Mouse (Mus musculus): ENCODE data around the gene Ifih1. TPM values are rescaled to one million over a fixed set of nuclear protein-coding genes. Genes with fewer than 3 reads are reported as not detected.

Gene Ifih1
- total and polyA plus RNA-seq, 3 experiments, result 7.0 to 27.5 (median 20.8) TPM

DNA sequence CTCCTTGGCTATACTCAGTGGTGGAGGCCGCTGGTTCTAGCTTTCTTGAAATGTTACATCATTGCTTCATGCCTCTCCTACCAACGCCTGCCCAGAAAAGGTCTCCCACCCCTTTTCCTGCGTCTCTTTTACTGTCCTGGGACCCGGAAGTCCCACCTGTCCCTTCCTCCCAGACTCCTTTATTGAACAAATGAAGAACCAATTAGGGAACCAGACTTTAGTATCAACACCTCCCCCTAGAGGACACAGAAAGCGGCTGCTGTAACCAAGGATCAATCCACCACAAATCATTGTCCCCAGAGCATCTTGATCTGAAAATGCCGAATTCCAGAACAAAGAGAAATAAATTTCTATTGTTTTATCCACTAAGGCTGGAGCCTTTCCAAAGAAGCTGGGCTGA, 14.5 kb upstream of the Ifih1 start:
- no peak for DNase-seq (ENCODE audit: low spot score)
- ATAC-seq (ENCODE audit: extremely low read depth, insufficient number of reproducible peaks, low FRiP score, poor library complexity, severe bottlenecking), result no peak
- H3K36me3 ChIP-seq (replicated peaks), result no peaks in the 10 kb centered on the region
- no peak overlapping the region for H3K4me3 ChIP-seq (ENCODE audit: low read depth, low read length)
- H3K9me3 ChIP-seq (replicated peaks), result no peaks in the 10 kb centered on the region
- H3K27me3 ChIP-seq (ENCODE audit: insufficient read depth, low read length), result peaks cover 2% of the 10 kb centered on the region; the same call in 1 of the 2 replicates
- no peak for TF ChIP-seq CTCF (IDR thresholded peaks at IDR 0.05; ENCODE audit: low read depth, low read length)
- no peak for TF ChIP-seq POLR2AphosphoS5 (IDR thresholded peaks at IDR 0.05; ENCODE audit: insufficient replicate concordance, low read depth, low read length)
- TF ChIP-seq TAL1 (conservative IDR thresholded peaks at IDR 0.05; ENCODE audit: low read depth, low read length), result no peak
- TF ChIP-seq GATA1 (IDR thresholded peaks at IDR 0.05; ENCODE audit: borderline replicate concordance, low read length), result no peak
- no peak for TF ChIP-seq GATA2 (IDR thresholded peaks at IDR 0.05; ENCODE audit: borderline replicate concordance, low read depth, low read length)
- H3K4me1 ChIP-seq (ENCODE audit: insufficient read depth, low read depth, low read length), result peaks cover 17% of the 10 kb centered on the region

DNA sequence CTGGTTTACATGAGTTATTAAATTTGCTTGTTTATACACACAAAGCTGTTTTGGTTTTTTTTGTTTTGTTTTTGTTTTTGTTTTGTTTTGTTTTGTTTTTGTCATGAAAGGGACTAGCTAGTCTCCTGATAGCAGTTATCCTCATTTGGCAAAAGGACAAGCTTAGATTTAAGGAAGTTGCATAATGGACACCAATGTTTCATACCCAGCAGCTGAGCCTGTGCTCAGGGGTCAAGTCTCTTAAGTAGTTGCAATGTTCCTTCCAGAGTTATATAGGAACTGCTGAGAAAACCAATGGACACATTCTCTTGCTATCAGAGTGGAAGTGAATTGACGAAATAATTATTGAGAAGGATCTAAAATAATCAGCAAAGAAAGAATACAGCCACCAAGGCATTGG, 10.0 kb upstream of the Ifih1 start:
- no peak for ATAC-seq (ENCODE audit: extremely low read depth, insufficient number of reproducible peaks, low FRiP score, poor library complexity, severe bottlenecking)

DNA sequence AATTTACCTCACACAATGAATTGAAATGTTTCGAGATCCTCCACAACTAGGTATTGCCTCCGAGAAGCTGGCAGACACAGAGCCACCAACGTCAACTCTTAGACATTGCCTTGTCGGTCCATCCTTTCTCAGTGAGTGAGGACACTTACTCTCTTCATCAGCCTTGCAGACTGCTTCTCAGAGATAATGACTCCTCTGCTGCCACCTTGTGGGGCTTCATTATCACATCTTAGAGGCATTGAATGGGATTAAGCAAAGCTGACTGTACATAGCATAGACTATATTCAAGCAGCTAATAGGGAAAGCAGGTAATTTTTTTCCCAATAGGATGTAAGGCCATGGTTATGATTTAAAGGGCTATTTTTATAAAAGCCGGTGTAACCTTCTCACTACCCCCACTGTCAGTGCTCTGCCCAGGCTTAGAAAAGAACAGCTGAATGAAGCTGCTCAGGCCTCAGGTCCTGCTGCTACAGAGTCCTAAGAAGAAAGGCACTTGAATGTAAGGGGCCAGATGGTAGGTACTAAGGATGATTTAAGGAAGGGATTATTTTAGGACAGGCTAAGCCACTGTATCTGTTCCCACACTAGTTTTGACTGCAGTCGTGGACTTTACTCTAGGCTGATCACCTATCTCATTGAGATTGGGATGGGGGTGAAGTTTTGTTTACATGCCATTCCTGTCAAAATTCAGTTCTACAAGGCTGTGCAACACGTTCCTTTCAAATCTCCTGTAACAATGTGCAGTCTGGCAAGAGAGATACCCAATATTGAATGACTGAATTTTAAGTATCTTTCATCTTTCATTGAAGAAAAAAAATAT, 8.7 kb upstream of the Ifih1 start:
- DNase-seq (ENCODE audit: low spot score) (peak; percentile 26), ATAC-seq (ENCODE audit: extremely low read depth, insufficient number of reproducible peaks, low FRiP score, poor library complexity, severe bottlenecking) (peak; percentile 92)
- Histone ChIP-seq H3K27me3 (ENCODE audit: insufficient read depth, low read length) (peaks cover 2% of the 10 kb centered on the region; the same call in 1 of the 2 replicates), H3K4me3 (ENCODE audit: low read depth, low read length) (no peak overlapping the region), H3K4me1 (ENCODE audit: insufficient read depth, low read depth, low read length) (peaks cover 2% of the 10 kb centered on the region; the same call in 1 of the 2 replicates), H3K9me3 (replicated peaks) (no peaks in the 10 kb centered on the region), H3K36me3 (replicated peaks) (no peaks in the 10 kb centered on the region)
- TF ChIP-seq GATA2 (IDR thresholded peaks at IDR 0.05; ENCODE audit: borderline replicate concordance, low read depth, low read length) (no peak), CTCF (IDR thresholded peaks at IDR 0.05; ENCODE audit: low read depth, low read length) (no peak), GATA1 (IDR thresholded peaks at IDR 0.05; ENCODE audit: borderline replicate concordance, low read length) (no peak), POLR2AphosphoS5 (IDR thresholded peaks at IDR 0.05; ENCODE audit: insufficient replicate concordance, low read depth, low read length) (no peak), TAL1 (conservative IDR thresholded peaks at IDR 0.05; ENCODE audit: low read depth, low read length) (no peak)

More for the DNA sequence above, 10.0 kb upstream of the Ifih1 start:
- H3K36me3 ChIP-seq (replicated peaks), result no peaks in the 10 kb centered on the region
- DNase-seq (ENCODE audit: low spot score), result no peak
- H3K27me3 ChIP-seq (ENCODE audit: insufficient read depth, low read length), result peaks cover 2% of the 10 kb centered on the region; the same call in 1 of the 2 replicates
- no peak for TF ChIP-seq POLR2AphosphoS5 (IDR thresholded peaks at IDR 0.05; ENCODE audit: insufficient replicate concordance, low read depth, low read length)
- TF ChIP-seq TAL1 (conservative IDR thresholded peaks at IDR 0.05; ENCODE audit: low read depth, low read length), result no peak
- TF ChIP-seq GATA2 (IDR thresholded peaks at IDR 0.05; ENCODE audit: borderline replicate concordance, low read depth, low read length), result no peak
- TF ChIP-seq GATA1 (IDR thresholded peaks at IDR 0.05; ENCODE audit: borderline replicate concordance, low read length), result no peak
- no peak for TF ChIP-seq CTCF (IDR thresholded peaks at IDR 0.05; ENCODE audit: low read depth, low read length)
- H3K4me3 ChIP-seq (ENCODE audit: low read depth, low read length), result no peak overlapping the region
- H3K9me3 ChIP-seq (replicated peaks), result no peaks in the 10 kb centered on the region
- peaks cover 6% of the 10 kb centered on the region for H3K4me1 ChIP-seq (ENCODE audit: insufficient read depth, low read depth, low read length)

DNA sequence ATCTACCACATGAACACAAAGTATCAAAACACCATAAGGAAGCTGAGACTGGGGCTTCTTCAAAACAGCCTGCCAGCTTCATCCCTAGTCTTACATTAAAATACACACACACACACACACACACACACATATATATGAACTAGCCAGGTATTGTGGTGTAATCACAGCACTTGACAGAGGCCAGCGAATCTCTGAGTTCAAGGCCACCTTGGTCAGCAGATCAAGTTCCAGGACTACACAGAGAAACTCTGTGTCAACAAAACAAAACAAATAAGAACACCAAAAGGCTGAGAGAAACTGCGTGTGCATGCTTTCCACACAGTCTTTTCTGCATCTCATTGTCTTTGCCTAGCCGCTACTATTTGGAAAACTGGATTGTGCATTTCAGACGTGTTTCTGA, 6.4 kb upstream of the Ifih1 start:
- DNase-seq (ENCODE audit: low spot score), result no peak
- no peaks in the 10 kb centered on the region for H3K9me3 ChIP-seq (replicated peaks)
- no peaks in the 10 kb centered on the region for H3K36me3 ChIP-seq (replicated peaks)
- no peak for TF ChIP-seq POLR2AphosphoS5 (IDR thresholded peaks at IDR 0.05; ENCODE audit: insufficient replicate concordance, low read depth, low read length)
- TF ChIP-seq GATA1 (IDR thresholded peaks at IDR 0.05; ENCODE audit: borderline replicate concordance, low read length), result no peak
- no peak for TF ChIP-seq TAL1 (conservative IDR thresholded peaks at IDR 0.05; ENCODE audit: low read depth, low read length)
- no peak for TF ChIP-seq GATA2 (IDR thresholded peaks at IDR 0.05; ENCODE audit: borderline replicate concordance, low read depth, low read length)
- TF ChIP-seq CTCF (IDR thresholded peaks at IDR 0.05; ENCODE audit: low read depth, low read length), result no peak
- peaks cover 12% of the 10 kb centered on the region for H3K4me1 ChIP-seq (ENCODE audit: insufficient read depth, low read depth, low read length)
- H3K27me3 ChIP-seq (ENCODE audit: insufficient read depth, low read length), result peaks cover 2% of the 10 kb centered on the region; the same call in 1 of the 2 replicates
- no peak for ATAC-seq (ENCODE audit: extremely low read depth, insufficient number of reproducible peaks, low FRiP score, poor library complexity, severe bottlenecking)
- H3K4me3 ChIP-seq (ENCODE audit: low read depth, low read length), result no peak overlapping the region

DNA sequence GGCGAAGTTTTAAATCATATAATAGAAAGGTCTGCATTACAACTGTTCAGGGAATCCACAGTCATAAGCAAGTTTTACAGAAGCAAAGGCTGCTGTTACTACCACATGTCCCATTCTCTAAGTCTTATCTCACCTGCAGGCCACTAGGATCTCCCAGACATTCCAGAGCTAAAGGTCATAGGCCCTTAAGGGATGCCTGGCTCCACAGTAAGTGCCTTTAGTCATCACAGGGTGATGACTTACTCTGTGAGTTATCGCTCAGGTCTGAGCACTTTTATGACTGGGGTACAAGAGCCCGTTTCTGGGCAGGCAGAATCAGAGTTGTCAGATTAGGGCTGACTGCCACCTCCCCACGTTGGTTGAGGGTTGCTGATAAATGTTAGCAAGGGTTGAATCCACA, 5.8 kb upstream of the Ifih1 start:
- H3K9me3 ChIP-seq (replicated peaks), result no peaks in the 10 kb centered on the region
- no peak overlapping the region for H3K4me3 ChIP-seq (ENCODE audit: low read depth, low read length)
- DNase-seq (ENCODE audit: low spot score) (no peak), ATAC-seq (ENCODE audit: extremely low read depth, insufficient number of reproducible peaks, low FRiP score, poor library complexity, severe bottlenecking) (no peak)
- peaks cover 17% of the 10 kb centered on the region for H3K4me1 ChIP-seq (ENCODE audit: insufficient read depth, low read depth, low read length)
- TF ChIP-seq GATA1 (IDR thresholded peaks at IDR 0.05; ENCODE audit: borderline replicate concordance, low read length) (no peak), TAL1 (conservative IDR thresholded peaks at IDR 0.05; ENCODE audit: low read depth, low read length) (no peak), GATA2 (IDR thresholded peaks at IDR 0.05; ENCODE audit: borderline replicate concordance, low read depth, low read length) (no peak), POLR2AphosphoS5 (IDR thresholded peaks at IDR 0.05; ENCODE audit: insufficient replicate concordance, low read depth, low read length) (no peak), CTCF (IDR thresholded peaks at IDR 0.05; ENCODE audit: low read depth, low read length) (no peak)
- H3K36me3 ChIP-seq (replicated peaks), result no peaks in the 10 kb centered on the region
- H3K27me3 ChIP-seq (ENCODE audit: insufficient read depth, low read length), result peaks cover 2% of the 10 kb centered on the region; the same call in 1 of the 2 replicates

DNA sequence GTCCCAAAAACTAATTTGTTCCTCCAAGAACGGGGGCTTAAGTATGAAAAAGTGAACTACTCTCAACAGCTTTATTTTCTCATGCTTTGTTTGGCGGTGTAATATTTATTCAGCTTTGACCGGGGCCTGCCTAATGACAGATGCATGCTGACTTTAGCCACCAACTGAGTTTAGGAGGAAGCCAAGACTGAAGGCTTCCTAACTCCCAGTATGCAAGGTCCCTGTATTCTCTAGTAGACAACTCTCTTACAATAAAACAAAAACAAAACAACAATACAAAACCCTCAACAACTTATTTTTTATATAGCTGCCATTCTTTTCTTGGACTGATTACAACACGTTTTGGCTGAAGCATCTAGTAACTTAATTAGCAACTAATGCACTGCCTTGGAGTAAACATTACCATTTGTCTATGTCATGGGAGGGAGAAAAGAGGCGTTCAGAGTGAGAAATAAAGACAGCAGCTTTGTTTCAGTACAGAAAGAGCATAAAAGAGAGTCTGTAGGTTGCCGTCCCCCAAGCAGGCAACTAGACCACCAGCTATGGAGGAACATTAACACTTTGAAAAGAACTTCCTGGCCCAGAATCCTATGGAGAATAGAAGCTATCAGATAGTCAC, 725 bp upstream of the Ifih1 start:
- H3K4me1 ChIP-seq (ENCODE audit: insufficient read depth, low read depth, low read length), result peaks cover 44% of the 10 kb centered on the region
- H3K9me3 ChIP-seq (replicated peaks), result no peaks in the 10 kb centered on the region
- peaks cover 5% of the 10 kb centered on the region for H3K36me3 ChIP-seq (replicated peaks)
- DNase-seq (ENCODE audit: low spot score), result no peak
- TF ChIP-seq TAL1 (conservative IDR thresholded peaks at IDR 0.05; ENCODE audit: low read depth, low read length) (no peak), GATA1 (IDR thresholded peaks at IDR 0.05; ENCODE audit: borderline replicate concordance, low read length) (no peak), CTCF (IDR thresholded peaks at IDR 0.05; ENCODE audit: low read depth, low read length) (no peak), POLR2AphosphoS5 (IDR thresholded peaks at IDR 0.05; ENCODE audit: insufficient replicate concordance, low read depth, low read length) (no peak)
- ATAC-seq (ENCODE audit: extremely low read depth, insufficient number of reproducible peaks, low FRiP score, poor library complexity, severe bottlenecking), result no peak
- no peaks in the 10 kb centered on the region for H3K27me3 ChIP-seq (ENCODE audit: insufficient read depth, low read length)
- peak overlapping the region; percentile 82 for H3K4me3 ChIP-seq (ENCODE audit: low read depth, low read length)

Measured in G1E (cell line).